Mouse (Mus musculus) embryonic facial prominence, embryonic 12.5 days (tissue): ENCODE data around the gene Olfr169. TPM values are rescaled to one million over a fixed set of nuclear protein-coding genes. Genes with fewer than 3 reads are reported as not detected.
"Not testable (repeated sequence)": the region's sequence is repeated elsewhere in the genome, so short reads cannot be mapped to it uniquely, and the experiment has no call there.

ENCODE experiments used
- ATAC-seq: fragments of 200-750 bp; cut with Nextera tagmentation; 2 replicates; pipeline ENCODE4 v1.8.0; 2017; ENCODE audit not compliant: insufficient number of reproducible peaks, insufficient read depth, low FRiP score, low TSS enrichment
- H3K27ac ChIP-seq: fragments of 300-500 bp; sonication (generic); 2 replicates; pipeline ENCODE4 v1.5.1; 2016; ENCODE audit warnings: mild to moderate bottlenecking
- H3K27me3 ChIP-seq: fragments of 300-500 bp; sonication (generic); 2 replicates; pipeline ENCODE4 v1.6.1; 2016; ENCODE audit warnings: mild to moderate bottlenecking, moderate library complexity
- H3K36me3 ChIP-seq: fragments of 300-500 bp; sonication (generic); 2 replicates; pipeline ENCODE4 v1.6.1; 2016; ENCODE audit warnings: mild to moderate bottlenecking
- H3K4me1 ChIP-seq: fragments of 300-500 bp; sonication (generic); 2 replicates; pipeline ENCODE4 v1.6.1; 2016
- H3K4me2 ChIP-seq: fragments of 300-500 bp; sonication (generic); replicated peaks from 2 replicates; pipeline ENCODE4 v1.6.1; 2016; ENCODE audit warnings: mild to moderate bottlenecking, moderate library complexity
- H3K4me3 ChIP-seq: fragments of 300-500 bp; sonication (generic); 2 replicates; pipeline ENCODE4 v1.5.1; 2016; ENCODE audit warnings: mild to moderate bottlenecking
- H3K9ac ChIP-seq: fragments of 300-500 bp; sonication (generic); 2 replicates; pipeline ENCODE4 v1.6.1; 2016; ENCODE audit warnings: mild to moderate bottlenecking, moderate library complexity
- H3K9me3 ChIP-seq: fragments of 300-500 bp; sonication (generic); 2 replicates; pipeline ENCODE4 v1.6.1; 2016; ENCODE audit warnings: mild to moderate bottlenecking, moderate library complexity
- WGBS: fragments of 180-500 bp; shearing (Covaris S2); methylation state at CpG from one replicate; pipeline ENCODE4 v1.1.7; 2016; 5-methylcytosine and 5-hydroxymethylcytosine counted together
- polyA plus RNA-seq: library from polyadenylated mRNA; unstranded; fragments of >200 nt; fragmentation: Nextera tagmentation; extraction: Ambion mirVana; gene quantifications from 2 replicates; pipeline ENCODE4 v1.2.1, GENCODE M21; 2016

The Olfr169 gene
- polyA plus RNA-seq, result not detected in 2 replicates

GRCm38 (mm10) chr16:19571709-19572108 is at the start of gene Olfr169:
Olfr169 (minus strand) TSS chr16:19571809.
- ATAC-seq, H3K9me3 ChIP-seq, H3K27me3 ChIP-seq, H3K4me2 ChIP-seq, H3K9ac ChIP-seq, H3K36me3 ChIP-seq, H3K4me3 ChIP-seq, H3K4me1 ChIP-seq, H3K27ac ChIP-seq: not testable (repeated sequence)
- 92% methylated on average over 2 of the region's 2 CpGs for WGBS

- ATAC-seq, H3K36me3 ChIP-seq, H3K4me2 ChIP-seq, H3K4me3 ChIP-seq, H3K27ac ChIP-seq, H3K9me3 ChIP-seq, H3K4me1 ChIP-seq, H3K9ac ChIP-seq, H3K27me3 ChIP-seq: not testable (repeated sequence)
- WGBS, result 85% methylated on average over 2 of the region's 2 CpGs
Observed at GRCm38 (mm10) chr16:19611782-19612181, 40.2 kb upstream of the Olfr169 start, which contains the start of gene Olfr170. Olfr170 (minus strand) TSS chr16:19611882.

- Histone ChIP-seq H3K27me3 (no peaks in the 10 kb centered on the region), H3K4me1 (no peaks in the 10 kb centered on the region), H3K9ac (no peak overlapping the region), H3K4me2 (no peak overlapping the region), H3K27ac (no peak overlapping the region), H3K9me3 (no peaks in the 10 kb centered on the region), H3K4me3 (no peak overlapping the region), H3K36me3 (no peaks in the 10 kb centered on the region)
- 59% methylated on average over 2 of the region's 2 CpGs for WGBS
- no peak for ATAC-seq
Observed at GRCm38 (mm10) chr16:19603166-19603565, 31.6 kb upstream of the Olfr169 start.

GRCm38 (mm10) chr16:19553429-19553828 is 18.2 kb downstream of the Olfr169 start:
- 86% methylated on average over 7 of the region's 7 CpGs for WGBS
- ATAC-seq, H3K4me2 ChIP-seq, H3K4me1 ChIP-seq, H3K9me3 ChIP-seq, H3K4me3 ChIP-seq, H3K27me3 ChIP-seq, H3K27ac ChIP-seq, H3K9ac ChIP-seq, H3K36me3 ChIP-seq: not testable (repeated sequence)

GRCm38 (mm10) chr16:19552246-19552645 is 19.4 kb downstream of the Olfr169 start:
- WGBS, result 98% methylated on average over 3 of the region's 3 CpGs
- H3K27me3 ChIP-seq, H3K9ac ChIP-seq, H3K4me3 ChIP-seq, H3K27ac ChIP-seq, ATAC-seq, H3K9me3 ChIP-seq, H3K36me3 ChIP-seq, H3K4me1 ChIP-seq, H3K4me2 ChIP-seq: not testable (repeated sequence)

GRCm38 (mm10) chr16:19535455-19535854 is 36.2 kb downstream of the Olfr169 start, which contains the start of gene Olfr168:
Olfr168 (minus strand) TSS chr16:19535555.
- Histone ChIP-seq H3K4me2 (no peak within 1 kb of the TSS), H3K36me3 (no peaks in the 10 kb centered on the region), H3K9me3 (no peaks in the 10 kb centered on the region), H3K27me3 (no peaks in the 10 kb centered on the region), H3K4me1 (no peaks in the 10 kb centered on the region), H3K27ac (no peak within 1 kb of the TSS), H3K4me3 (no peak within 1 kb of the TSS), H3K9ac (no peak within 1 kb of the TSS)
- no peak for ATAC-seq

- no peak within 1 kb of the TSS for H3K4me3 ChIP-seq
Observed at GRCm38 (mm10) chr16:19522166-19522565, 49.4 kb downstream of the Olfr169 start, which contains the start of gene Olfr167. Olfr167 (minus strand) TSS chr16:19522266.

More at GRCm38 (mm10) chr16:19522166-19522565, 49.4 kb downstream of the Olfr169 start, which contains the start of gene Olfr167:
- H3K27me3 ChIP-seq, result no peaks in the 10 kb centered on the region
- no peaks in the 10 kb centered on the region for H3K9me3 ChIP-seq
- H3K36me3 ChIP-seq, result no peaks in the 10 kb centered on the region
- no peak for ATAC-seq
- H3K27ac ChIP-seq, result no peak within 1 kb of the TSS
- 96% methylated on average over 2 of the region's 2 CpGs for WGBS
- H3K4me2 ChIP-seq, result no peak within 1 kb of the TSS
- no peaks in the 10 kb centered on the region for H3K4me1 ChIP-seq
- no peak within 1 kb of the TSS for H3K9ac ChIP-seq

Other genes starting within 250 kb of the Olfr169 start
- gene Olfr165, start 148.7 kb downstream of the Olfr169 start, polyA plus RNA-seq, result not detected in 2 replicates
- not detected in 2 replicates for gene Olfr166, start 88.1 kb downstream of the Olfr169 start, polyA plus RNA-seq
- gene Olfr167, start 49.5 kb downstream of the Olfr169 start, polyA plus RNA-seq, result not detected in 2 replicates
- not detected in 2 replicates for gene Olfr168, start 36.3 kb downstream of the Olfr169 start, polyA plus RNA-seq
- gene Olfr170, start 40.1 kb upstream of the Olfr169 start, polyA plus RNA-seq, result not detected in 2 replicates
- not detected in 2 replicates for gene Olfr171, start 58.1 kb upstream of the Olfr169 start, polyA plus RNA-seq
- 0.05 TPM in 1 of 2 replicates, not detected in the other for gene Lamp3, start 134.6 kb upstream of the Olfr169 start, polyA plus RNA-seq
- 39.7 and 39.9 TPM in 2 replicates for gene B3gnt5, start 188.4 kb upstream of the Olfr169 start, polyA plus RNA-seq